Mouse (Mus musculus) erythroblast, embryonic 14.5 days (primary cell): ENCODE measurements around the gene Umad1.

ENCODE experiments used
- GATA1 ChIP-seq: IDR thresholded peaks from 2 replicates; pipeline ENCODE4 v1.6.1; 2012; ENCODE audit warnings: low read length, inconsistent platforms, mixed read lengths
- TAL1 ChIP-seq: IDR thresholded peaks from 3 replicates; pipeline ENCODE4 v1.6.1; 2012; ENCODE audit warnings: low read length, inconsistent platforms, mixed read lengths

GRCm38 (mm10) chr6:8374290-8374689, 115.2 kb downstream of the Umad1 start:
- no peak for TF ChIP-seq GATA1
- TF ChIP-seq TAL1 = no peak
